ENCODE assay signal across 8 mouse cellular contexts in genomic region chr12:116047440-116048377, GRCm38 (mm10). TPM values are rescaled to one million over a fixed set of nuclear protein-coding genes. Genes with fewer than 3 reads are reported as not detected.
A peak's percentile ranks its signal among the peaks of the same experiment; 100 is the strongest.
DNase-seq lines count a peak whose midpoint lies in the region; ATAC-seq and TF ChIP-seq lines count a peak whose summit lies in the region.

Gene Zfp386 (plus strand): TSS chr12:116047724.

- no peaks in the 10 kb centered on the region for H3K9me3 ChIP-seq in kidney, embryonic 14.5 days (ENCODE audit: control insufficient read depth, low read length)
- H3K9me3 ChIP-seq in limb, embryonic 15.5 days, result no peaks in the 10 kb centered on the region

- peaks cover 16% of the 10 kb centered on the region for H3K4me1 ChIP-seq in bone marrow macrophage, adult 2 months (ENCODE audit: control insufficient read depth, insufficient read depth, low read length)
- H3K4me1 ChIP-seq in embryonic fibroblast, embryonic 13.5 days (ENCODE audit: control insufficient read depth, insufficient read depth, low read length), result peaks cover 4% of the 10 kb centered on the region; the same call in 1 of the 2 replicates
- peaks cover 3% of the 10 kb centered on the region; the same call in 1 of the 2 replicates for H3K4me1 ChIP-seq in kidney, embryonic 14.5 days (ENCODE audit: control insufficient read depth, insufficient read depth, low read length)
- H3K4me1 ChIP-seq in limb, embryonic 15.5 days, result peaks cover 17% of the 10 kb centered on the region

- peak; percentile 100 for ATAC-seq in kidney, embryonic 14.5 days (ENCODE audit: low FRiP score, low TSS enrichment)
- peak; percentile 99 for ATAC-seq in limb, embryonic 15.5 days (ENCODE audit: insufficient number of reproducible peaks, low FRiP score, low TSS enrichment, low read depth)

- H3K27ac ChIP-seq in bone marrow macrophage, adult 2 months (ENCODE audit: insufficient read depth, low read depth, low read length), result peak within 1 kb of the TSS; percentile 85
- peak within 1 kb of the TSS; percentile 91 for H3K27ac ChIP-seq in embryonic fibroblast, embryonic 13.5 days (ENCODE audit: insufficient read depth, low read length)
- peak within 1 kb of the TSS; percentile 94 for H3K27ac ChIP-seq in kidney, embryonic 14.5 days (ENCODE audit: low read depth, low read length)
- peak within 1 kb of the TSS; percentile 100 for H3K27ac ChIP-seq in limb, embryonic 15.5 days

- TF ChIP-seq CTCF in bone marrow macrophage, adult 2 months (IDR thresholded peaks at IDR 0.05; ENCODE audit: low read depth, low read length), result no peak
- TF ChIP-seq CTCF in embryonic fibroblast, embryonic 13.5 days (IDR thresholded peaks at IDR 0.05; ENCODE audit: borderline replicate concordance, insufficient read depth, low read length), result no peak

- H3K9ac ChIP-seq in kidney, embryonic 14.5 days (ENCODE audit: low read depth, low read length), result peak within 1 kb of the TSS; percentile 88
- peak within 1 kb of the TSS; percentile 87 for H3K9ac ChIP-seq in limb, embryonic 15.5 days

- H3K4me3 ChIP-seq in bone marrow macrophage, adult 2 months (ENCODE audit: insufficient read depth, low read length), result peak within 1 kb of the TSS; percentile 81
- H3K4me3 ChIP-seq in embryonic fibroblast, embryonic 13.5 days (ENCODE audit: insufficient read depth, low read length), result peak within 1 kb of the TSS; percentile 64
- peak within 1 kb of the TSS; percentile 71 for H3K4me3 ChIP-seq in kidney, embryonic 14.5 days (ENCODE audit: low read length)
- H3K4me3 ChIP-seq in limb, embryonic 15.5 days, result peak within 1 kb of the TSS; percentile 83

- peak; percentile 98 for DNase-seq in A20 (ENCODE audit: low read depth, low spot score)
- DNase-seq in heart, adult 9 months (ENCODE audit: low spot score in 2 of 2), result peak; percentile 99
- peak; percentile 88 to 92 for DNase-seq in monocyte, adult 2 months (ENCODE audit: low read depth in 1 of 2, low spot score in 2 of 2)
- DNase-seq in spleen, postnatal 36 days (ENCODE audit: low spot score in 2 of 2), result peak; percentile 95 to 97

- no peaks in the 10 kb centered on the region for H3K27me3 ChIP-seq in kidney, embryonic 14.5 days (ENCODE audit: control insufficient read depth, insufficient read depth, low read length)
- H3K27me3 ChIP-seq in limb, embryonic 15.5 days, result no peaks in the 10 kb centered on the region

- no peaks in the 10 kb centered on the region for H3K36me3 ChIP-seq in kidney, embryonic 14.5 days (ENCODE audit: control insufficient read depth, insufficient read depth, low read length)
- H3K36me3 ChIP-seq in limb, embryonic 15.5 days, result peaks cover 8% of the 10 kb centered on the region; the same call in 1 of the 2 replicates

- peak within 1 kb of the TSS; percentile 58 for H3K4me2 ChIP-seq in kidney, embryonic 14.5 days (replicated peaks; ENCODE audit: low read depth, low read length)
- H3K4me2 ChIP-seq in limb, embryonic 15.5 days, result peak within 1 kb of the TSS; percentile 58

- no peak for TF ChIP-seq POLR2A in bone marrow macrophage, adult 2 months (IDR thresholded peaks at IDR 0.05; ENCODE audit: borderline replicate concordance, low read depth, low read length)
- peak; percentile 64 for TF ChIP-seq POLR2A in embryonic fibroblast, embryonic 13.5 days (IDR thresholded peaks at IDR 0.05; ENCODE audit: low read depth, low read length)

- 2% methylated on average over 55 of the region's 55 CpGs for WGBS in kidney, embryonic 14.5 days
- WGBS in limb, embryonic 15.5 days, result 1% methylated on average over 55 of the region's 55 CpGs

RNA-seq across cellular contexts. Expression of gene Zfp386, which starts in this region (rescaled TPM):
- polyA plus RNA-seq in bone marrow macrophage, adult 2 months (2012; ENCODE audit: insufficient read depth, insufficient read length, missing spikeins), result 26.1 and 29.5 TPM in 2 replicates
- polyA plus RNA-seq in embryonic fibroblast, embryonic 13.5 days (2011; ENCODE audit: insufficient read length, low read depth, missing spikeins), result 30.1 and 39.4 TPM in 2 replicates
- polyA plus RNA-seq in kidney, embryonic 14.5 days (2014; fragmentation: Nextera tagmentation; extraction: Ambion mirVana), result 54.0 and 62.0 TPM in 2 replicates
- 40.9 and 41.5 TPM in 2 replicates for polyA plus RNA-seq in limb, embryonic 15.5 days (2015; fragmentation: Nextera tagmentation; extraction: Ambion mirVana)

Comparison
In these comparisons a context has a peak if more than half of its experiments do, and no peak if none do; other contexts are left out.
1. Peak in every context shown above with its lines: DNase-seq, ATAC-seq, H3K4me3 ChIP-seq and H3K27ac ChIP-seq.